Mouse (Mus musculus): ENCODE results near the gene Sbno2.

The Sbno2 gene

DNA sequence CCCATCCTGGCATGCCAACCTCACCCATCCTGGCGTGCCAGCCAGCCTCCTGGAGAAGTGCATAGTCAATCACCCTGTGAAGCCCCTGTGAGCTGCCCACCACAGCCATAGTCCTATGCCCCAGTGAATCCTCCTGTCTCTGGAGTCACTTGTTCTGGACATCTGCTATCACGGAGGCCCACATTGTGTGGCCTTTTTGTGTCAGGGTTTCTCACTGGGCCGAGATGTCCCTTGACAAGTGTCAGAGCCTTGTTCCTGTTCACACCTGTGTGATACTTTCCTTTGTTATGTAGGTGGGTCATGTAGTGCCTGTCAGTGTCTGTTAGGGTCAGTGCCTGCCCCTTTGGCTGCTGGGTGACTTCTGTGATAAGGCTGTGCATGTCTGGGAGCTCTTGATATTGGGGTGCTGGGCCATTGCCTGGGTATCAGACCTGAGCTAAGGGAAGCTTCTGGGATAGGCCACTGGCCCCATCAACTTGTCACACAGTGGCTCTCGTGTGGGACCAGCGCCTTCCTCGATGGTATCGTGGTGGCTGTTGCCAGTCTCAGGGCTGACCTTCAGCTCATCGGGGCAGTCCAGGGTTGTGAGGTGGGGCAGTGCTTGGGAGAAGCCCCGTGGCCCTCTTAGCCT is 18.7 kb upstream of the Sbno2 start:
- DNase-seq (ENCODE audit: low spot score in 2 of 2): no peak

DNA sequence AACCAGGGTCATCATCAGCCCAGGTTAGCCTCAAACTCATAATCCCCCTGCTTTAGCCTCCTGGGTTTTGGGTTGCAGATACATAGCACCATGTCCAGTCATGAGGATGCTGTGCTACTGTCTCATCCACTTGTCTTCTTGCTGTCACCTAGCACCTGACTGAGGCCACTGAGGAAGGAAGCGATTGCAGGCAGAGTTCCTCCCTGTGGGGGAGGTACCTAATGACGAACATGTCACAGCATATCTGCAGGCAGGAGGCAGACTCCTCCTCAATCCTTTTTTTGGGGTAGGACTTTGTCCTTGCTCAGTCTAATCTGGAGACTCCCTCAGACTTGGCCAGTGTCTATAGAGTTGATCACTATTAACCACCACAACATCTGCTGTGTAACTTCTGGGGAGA is 16.3 kb upstream of the Sbno2 start:
- no peak for DNase-seq (ENCODE audit: low spot score in 2 of 2)

DNA sequence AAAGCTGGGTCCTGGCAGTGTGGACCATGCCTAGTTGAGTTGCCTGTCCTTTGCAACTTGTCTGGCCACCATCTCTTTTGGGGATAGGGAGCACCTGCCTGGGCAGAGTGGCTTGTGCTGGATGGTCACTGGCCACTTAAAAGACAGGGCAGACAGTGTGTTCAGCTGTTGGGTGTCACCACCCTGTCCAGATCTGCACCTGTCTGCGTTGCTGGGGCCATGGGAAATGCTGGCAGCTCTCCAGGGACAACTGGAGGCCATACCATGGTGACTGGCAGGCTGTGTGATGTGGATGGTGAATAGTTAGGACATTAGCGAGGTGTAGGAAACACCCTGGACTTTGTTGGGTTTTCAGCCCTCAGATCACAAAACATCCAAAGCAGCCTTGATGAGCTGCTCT is 14.8 kb upstream of the Sbno2 start:
- DNase-seq (ENCODE audit: low spot score in 2 of 2): no peak

DNA sequence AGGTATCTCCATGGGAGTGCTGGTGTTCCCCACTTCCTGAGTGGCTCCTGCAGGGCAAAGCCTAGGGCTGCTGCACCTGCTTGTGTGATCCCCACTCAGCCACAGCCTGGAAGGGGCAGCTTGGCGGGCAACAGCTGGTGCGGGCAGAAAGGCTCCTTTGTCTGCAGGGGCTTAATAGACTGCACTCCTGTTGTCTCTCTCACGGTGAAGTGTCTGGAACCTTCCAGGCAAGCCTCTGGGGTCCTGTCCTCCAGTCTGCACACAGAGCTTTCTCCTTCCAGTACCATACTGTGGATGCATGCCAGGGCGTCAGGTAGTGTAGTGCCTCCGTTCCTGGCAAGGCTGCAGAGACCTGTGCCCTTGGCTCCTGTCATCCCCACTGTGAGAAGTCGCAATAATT is 13.2 kb upstream of the Sbno2 start:
- no peak for DNase-seq (ENCODE audit: low spot score in 2 of 2)

DNA sequence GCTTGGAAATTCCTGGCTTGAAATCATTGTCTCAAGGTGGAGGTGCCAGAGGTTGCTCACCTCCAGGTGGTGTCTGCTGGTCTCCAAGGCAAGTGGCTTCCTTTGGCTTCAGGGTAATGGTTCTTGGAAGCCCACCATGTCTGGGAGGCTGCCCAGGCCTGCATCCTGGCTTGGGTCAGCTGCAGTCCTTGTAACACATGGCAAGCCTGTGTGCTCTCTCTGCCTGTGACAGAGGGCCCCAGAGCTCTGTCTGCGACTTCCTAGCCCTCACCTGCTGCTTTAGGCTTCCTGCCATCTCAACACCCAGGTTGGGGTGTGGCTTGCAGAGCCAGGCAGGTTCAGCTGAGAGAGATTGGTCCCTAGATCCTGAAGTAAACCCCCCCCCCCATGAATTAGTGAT is 12.4 kb upstream of the Sbno2 start:
- DNase-seq (ENCODE audit: low spot score in 2 of 2): no peak

DNA sequence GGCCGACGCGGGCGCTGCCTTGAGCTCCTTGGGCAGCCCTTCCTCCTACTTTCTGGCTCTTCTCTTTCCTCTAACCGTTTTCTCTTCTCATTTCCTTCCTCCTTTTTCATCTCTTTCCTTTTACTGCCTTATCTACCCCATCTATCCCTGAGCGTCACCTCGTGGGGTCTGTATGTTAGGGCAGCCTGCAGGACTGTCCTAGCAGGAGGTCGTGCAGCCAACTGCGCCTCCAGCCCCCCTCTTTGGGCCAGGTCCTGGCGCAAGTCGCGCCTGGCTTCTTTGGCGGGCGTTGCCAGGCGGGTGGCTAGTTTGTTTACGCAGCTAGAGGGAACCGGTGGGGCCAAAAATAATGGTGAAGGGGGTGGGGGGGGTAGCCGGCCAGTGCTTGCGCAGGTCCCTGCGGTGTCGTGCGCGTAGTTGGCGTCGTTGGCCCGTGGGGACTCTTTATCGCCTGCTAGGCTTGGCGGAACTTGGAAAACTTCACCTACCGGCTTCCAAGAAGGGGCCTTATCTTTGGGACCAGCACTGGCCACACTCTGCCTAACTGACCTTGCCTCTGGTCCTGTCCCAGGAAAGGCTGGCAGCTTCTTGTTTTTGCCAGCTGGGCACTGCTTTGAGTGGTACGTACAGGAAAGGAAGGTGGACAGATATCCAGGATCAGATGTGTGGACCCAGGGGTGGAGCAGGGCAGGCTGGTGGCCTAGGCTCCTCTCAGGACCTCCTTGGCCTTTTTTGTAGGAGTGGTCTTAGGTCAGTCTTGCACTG is 11.7 kb upstream of the Sbno2 start:
- no peak for DNase-seq (ENCODE audit: low spot score in 2 of 2)

DNA sequence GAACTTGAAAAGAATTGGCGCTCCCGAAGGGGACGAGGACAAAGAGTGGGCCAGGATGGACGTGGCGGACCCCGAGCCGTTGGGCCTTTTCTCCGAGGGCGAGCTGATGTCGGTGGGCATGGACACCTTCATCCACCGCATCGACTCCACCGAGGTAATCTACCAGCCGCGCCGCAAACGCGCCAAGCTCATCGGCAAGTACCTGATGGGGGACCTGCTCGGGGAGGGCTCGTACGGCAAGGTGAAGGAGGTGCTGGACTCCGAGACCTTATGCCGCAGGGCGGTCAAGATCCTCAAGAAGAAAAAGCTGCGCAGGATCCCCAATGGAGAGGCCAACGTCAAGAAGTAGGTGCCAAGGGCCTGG is 11.2 kb upstream of the Sbno2 start:
- DNase-seq (ENCODE audit: low spot score in 2 of 2): no peak

DNA sequence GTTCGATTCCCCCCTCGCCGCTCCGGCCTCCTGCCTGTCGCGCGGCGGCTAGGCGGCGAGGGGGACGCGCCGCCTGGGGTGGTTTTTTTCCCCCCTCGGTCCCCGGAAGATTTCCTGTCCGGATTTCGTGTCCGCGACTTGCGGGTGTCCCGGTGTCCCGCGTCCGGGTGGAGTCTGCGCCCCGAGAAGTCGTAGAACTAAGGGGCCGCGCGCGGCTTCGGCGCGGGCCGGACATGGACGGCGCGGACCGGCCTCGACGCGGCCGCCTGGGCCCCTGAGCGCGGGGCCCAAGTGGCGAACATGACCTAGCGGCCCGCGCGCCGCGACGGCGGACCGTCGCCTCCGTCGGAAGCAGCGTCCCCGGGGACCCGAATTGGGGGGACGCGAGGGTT is 10.6 kb upstream of the Sbno2 start:
- DNase-seq (ENCODE audit: low spot score in 2 of 2): no peak

DNA sequence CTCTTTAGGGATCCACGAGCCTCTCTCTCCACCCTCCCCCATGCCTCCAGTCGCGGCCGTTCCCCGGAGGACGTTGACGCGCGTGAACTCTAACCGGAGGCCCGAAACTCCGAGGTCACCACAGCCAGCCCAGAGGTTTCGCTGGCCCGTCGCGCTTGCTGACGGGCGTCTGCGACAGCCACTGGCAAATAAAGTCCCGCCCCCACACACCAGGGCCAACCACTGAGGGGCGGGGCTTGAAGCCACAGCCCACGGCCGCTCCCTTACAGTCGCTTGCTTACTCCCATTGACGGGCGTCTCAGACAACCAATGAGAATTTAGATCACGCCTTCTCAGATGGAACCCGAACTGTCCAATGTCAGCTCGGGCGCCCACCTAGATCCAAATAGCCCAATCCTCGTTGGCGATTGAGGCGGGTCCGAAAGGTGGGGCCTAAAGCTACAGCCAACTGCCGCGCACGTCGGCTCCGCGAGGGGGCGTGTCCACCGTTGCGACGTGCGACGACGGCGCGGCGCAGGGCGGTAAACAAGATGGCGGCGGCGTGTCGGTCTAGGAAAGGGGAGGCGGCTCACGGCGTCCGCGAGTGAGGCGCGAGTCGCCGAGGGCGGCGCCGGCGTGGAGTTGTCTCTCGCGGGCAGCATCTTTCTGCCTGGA is 10.0 kb upstream of the Sbno2 start, which contains the start of gene Stk11:
Stk11 (plus strand) TSS at position 514 of the 654 bp plus-strand sequence.
- DNase-seq (ENCODE audit: low spot score in 2 of 2): peak; percentile 94 to 99

DNA sequence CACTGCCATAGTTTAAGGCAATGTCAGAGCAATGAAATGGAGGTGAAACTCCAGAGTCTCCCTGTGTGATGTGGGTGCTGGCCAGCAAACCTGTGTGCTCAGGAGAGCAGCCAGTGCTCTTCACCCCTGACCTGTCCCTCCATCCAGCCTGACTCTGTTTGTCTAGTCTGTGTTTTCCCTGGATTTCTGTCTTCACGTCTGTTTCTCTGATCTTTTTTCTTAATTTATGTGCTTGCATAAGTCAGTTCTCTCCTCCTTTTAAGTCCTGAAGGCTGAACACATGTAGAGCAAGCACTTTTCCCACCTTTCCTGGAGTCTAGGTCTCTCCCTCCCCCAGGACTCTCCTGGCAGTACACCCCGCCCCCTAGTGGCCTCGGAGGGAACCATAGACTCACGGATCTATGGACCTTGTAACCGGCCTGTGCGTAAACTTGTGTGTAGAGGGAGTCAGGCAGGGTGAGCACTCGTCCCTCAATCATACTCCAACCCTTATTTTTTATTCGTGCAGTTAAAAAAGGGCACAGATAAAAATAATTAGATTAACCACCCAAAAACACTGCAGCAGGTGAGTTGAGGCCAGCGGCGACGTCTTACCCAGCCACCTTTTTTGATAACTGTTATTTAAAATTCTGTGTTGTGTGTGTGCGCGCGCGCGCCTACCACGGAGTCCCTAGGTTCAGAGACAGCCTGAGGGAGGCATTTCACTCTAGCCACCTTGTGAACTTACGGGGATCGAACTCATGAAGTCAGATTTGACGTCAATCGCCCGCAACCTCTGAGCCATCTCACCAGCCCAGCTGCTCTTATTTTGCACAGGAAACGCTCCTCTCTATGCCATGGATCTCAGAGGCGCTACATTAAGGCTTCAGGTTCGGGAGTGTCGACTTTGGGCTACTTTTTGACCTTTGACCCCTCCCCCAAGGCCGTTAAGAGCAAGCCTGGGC is 9.2 kb upstream of the Sbno2 start:
- DNase-seq (ENCODE audit: low spot score in 2 of 2): peak; percentile 84 to 90

DNA sequence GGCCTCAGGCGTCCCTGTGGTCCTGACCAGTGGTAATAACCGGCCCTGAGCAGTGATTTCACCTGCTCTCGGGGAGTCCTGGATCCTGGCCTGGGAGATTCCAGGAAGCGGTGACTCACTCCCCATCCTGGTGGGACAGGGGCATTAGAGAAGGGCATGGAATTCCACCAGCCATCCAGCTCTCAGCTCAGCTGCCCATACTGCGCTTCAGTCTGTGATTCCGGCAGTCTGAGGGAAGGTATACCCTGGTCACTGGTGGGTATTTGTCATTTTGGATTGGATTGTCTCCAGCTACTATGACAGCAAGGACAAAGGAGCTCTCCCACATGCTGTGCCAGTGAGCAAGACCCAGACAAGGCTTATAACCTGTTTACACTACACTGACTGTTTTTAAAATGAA is 2.3 kb upstream of the Sbno2 start:
- DNase-seq (ENCODE audit: low spot score in 2 of 2): no peak

DNA sequence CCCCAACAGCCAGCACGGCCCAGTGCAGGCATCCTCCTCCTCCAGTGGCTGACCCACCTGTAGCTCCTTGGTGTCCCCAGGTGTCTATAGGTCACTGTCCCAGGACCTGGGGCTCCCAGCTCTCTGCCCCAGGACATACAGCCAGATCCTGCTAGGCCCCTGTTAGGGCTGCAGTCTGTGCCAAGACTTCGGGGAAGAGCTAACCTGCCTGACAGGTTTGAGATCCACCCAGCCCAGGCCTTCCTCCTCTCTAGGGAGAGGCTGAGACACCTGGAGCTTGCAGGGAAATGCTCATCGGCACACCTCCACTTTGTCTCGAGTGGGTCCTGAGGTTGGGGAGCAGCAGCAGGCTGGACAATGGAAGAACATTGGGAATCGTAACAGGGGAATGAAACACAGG is 555 bp upstream of the Sbno2 start:
- DNase-seq (ENCODE audit: low spot score in 2 of 2): no peak

DNA sequence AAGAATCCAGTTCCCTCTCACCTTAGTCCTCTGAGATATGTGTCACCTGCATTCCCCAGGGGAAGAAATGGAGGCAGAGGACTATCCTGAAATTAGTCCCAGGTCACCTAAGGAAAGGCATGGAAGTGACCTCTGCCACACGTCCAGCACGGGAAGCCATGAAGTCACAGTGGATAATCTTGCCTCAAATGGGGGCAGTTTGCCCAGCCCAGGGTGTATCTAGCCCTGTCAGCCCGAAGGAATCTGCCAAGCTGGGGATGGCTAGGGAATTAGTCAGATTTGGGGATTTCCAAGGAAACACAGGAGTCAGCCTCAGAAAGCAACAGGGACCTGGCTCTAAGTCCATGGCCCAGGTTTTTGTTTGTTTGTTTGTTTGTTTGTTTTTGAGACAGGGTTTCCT is 1.2 kb downstream of the Sbno2 start:
- no peak for DNase-seq (ENCODE audit: low spot score in 2 of 2)

DNA sequence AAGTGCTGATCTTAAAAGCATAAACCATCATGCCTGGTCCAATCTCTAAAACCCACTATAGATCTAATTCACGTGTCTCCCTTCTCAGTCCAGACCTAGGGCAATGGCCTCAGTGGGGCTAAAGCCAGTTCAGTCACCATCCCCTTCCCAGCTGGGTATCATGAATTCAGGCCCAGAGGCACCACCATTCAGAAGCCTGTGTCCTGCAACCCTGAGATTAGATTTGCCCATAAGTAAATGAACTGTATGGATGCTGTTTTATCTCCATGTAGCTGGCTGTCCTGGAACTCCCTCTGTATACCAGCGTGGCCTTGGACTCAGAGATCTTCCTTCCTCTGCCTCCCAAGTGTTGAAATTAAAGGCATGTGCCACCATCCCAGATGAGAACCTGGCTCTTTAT is 2.3 kb downstream of the Sbno2 start:
- no peak for DNase-seq (ENCODE audit: low spot score in 2 of 2)

DNA sequence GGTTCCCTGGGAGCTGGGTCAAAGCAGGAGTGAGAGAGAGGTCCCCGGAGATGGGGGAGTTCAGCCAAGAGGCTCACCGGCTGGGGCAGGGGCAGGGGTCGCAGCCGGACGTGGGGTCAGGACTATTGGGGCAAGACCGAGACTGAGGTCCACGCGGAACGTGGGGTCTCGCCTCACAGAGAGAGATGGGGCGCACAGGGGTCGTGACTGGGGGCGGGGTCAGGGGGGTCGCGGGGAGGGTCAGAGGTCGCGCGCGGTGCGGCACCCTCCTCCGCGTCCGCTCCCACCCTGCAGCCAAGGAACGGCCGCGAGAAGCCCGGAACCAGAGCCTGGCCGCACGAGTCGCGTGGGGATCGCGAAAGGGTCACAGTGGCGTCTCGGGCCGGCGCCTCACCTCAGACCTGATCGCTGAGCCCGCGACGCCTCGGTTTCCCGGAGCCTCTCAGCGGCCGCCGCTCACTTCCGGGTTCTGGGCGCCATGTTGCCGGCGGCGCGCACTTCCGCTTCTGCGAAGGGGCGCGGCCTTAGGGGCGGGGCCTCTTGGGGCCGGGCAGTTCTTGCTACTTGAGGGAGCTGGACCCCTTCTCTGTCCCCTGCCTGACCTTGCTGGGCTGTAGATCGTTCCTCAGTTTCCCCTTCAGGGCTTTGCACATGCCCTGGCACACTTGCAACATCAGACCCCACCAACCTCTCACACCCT is 3.0 kb downstream of the Sbno2 start:
- peak; percentile 67 to 84 for DNase-seq (ENCODE audit: low spot score in 2 of 2)

DNA sequence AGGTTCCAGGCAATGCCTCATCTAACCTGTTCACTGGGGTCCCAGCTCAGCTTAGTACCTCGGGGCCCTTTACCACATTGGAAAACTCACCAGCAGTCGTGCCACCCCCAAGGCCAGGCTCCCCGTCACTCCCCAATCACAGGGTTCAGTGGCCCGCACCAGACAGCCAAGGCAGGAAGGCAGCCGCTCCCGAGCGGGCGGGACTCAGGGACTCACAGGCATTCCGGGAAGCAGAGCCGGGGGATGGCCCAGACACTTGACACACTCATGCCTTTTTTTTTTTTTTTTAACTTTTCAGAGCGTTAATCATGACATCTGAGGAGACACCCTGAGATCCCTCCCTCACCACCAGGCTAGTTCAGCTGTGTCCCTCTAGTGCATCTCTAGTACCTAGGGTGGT is 4.4 kb downstream of the Sbno2 start:
- no peak for DNase-seq (ENCODE audit: low spot score in 2 of 2)

DNA sequence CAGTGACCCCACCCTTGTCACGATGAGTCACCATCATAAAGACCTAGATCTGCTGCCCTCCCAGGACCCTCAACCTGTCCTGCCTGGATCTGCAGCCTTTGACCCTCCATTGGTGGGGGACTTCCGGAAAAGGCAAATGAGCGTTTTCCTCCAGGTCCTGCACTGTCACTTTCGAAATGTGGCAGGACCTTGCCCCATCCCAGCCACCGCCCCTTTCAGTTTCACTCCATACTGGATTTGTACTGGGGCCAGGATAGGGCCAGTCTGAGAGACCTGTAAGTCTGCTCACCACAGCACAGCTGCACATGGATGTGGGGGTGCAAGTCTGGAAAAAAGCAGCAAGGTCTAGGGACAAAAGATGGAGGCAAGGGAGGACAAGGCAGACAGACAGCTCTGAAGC is 6.7 kb downstream of the Sbno2 start:
- DNase-seq (ENCODE audit: low spot score in 2 of 2): no peak

DNA sequence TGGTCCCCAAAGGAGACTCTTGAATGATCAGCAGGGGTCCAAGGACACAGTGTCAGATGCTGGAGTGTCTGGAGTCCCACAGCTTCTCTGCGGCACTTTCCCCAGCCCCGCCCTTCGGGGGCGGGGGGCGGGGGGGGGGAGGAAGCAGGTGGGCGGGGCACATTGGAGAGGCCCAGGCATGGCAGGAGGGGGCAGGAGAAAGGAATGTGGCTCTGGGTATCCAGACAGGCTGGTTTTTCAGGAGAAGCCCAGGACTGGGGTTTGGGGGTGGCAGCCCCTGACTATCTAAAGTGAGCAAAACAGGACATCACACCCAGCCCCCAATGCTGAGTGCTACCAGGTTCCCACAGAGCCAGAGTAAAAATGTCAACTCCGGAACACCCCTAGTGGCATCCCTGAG is 8.1 kb downstream of the Sbno2 start:
- no peak for DNase-seq (ENCODE audit: low spot score in 2 of 2)

DNA sequence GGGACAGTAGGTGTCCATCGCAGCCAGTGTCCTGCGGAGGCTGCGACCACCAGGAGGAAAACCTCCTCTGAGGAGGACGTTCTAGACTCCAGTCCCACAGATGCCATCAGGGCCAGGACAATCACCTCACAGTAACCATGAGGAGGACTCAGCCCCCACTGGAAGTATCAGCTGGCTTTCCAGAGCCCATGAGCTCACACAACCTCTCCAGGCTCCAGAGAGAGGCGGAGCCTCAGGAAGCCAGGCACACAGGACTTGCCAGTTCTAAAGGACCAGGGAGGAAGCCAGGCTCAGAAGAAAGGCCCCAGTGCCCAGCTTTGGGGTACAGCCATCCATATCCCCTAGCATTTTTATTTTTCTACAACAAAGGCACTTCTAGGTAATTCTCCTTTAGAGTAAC is 9.8 kb downstream of the Sbno2 start:
- DNase-seq (ENCODE audit: low spot score in 2 of 2): no peak

DNA sequence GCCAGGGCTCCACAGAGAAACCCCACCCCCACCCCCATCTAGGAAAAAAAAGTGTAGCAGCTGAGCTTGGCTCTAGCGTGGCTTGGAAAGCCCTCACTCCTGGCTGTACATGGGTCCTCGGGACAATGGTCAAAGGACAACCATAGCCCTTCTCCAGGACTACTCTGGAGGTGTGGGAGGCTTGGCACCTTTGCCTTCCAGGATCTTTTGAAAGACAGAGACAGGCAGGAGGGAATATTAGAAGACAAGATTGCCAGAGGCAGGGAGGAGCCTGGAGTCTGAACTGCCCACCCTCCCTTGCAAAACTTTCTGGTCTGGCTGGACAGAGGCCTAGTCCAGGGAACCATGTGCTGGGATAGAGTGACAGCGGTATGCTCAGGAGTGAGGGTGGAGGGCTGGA is 10.7 kb downstream of the Sbno2 start:
- no peak for DNase-seq (ENCODE audit: low spot score in 2 of 2)

DNA sequence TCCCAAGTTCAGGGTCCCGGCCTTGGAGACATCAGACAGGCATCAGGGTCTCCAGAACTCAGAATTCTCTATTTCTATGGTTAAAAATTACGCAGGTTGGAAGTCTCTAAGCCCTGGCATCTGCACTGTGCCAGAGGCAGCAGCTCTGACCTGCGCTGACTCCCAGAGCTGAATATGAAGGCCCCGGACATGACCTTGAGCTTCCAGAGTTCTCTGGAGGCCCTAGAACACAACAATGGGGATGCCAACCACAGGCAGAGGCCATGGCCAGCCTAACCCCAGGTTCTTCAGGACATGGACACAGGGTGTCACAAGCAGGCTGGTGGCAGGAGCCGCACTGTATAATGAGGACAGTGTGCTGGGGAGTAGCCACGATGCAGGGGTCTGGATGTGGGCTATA is 11.3 kb downstream of the Sbno2 start:
- no peak for DNase-seq (ENCODE audit: low spot score in 2 of 2)

DNA sequence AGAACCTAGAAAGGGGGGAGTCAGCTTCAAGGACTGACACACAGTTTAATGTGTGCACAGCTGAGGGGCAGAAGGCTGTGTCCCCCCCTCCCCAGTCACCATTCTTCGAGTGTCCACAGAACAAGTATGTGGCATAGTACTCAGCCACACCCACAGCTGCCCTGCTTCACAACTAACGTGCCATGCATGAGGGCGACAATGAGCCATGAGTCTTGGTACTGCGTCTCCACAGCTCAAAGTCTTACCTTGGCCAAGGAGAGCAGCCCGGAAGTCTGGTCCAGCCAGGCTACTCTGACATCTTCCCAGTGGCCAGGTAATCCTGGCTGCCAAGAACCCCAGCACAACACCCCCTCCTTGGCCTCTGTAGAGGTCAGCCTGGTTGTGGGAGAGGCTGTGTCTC is 12.7 kb downstream of the Sbno2 start:
- no peak for DNase-seq (ENCODE audit: low spot score in 2 of 2)
